In the genomic region with DNA sequence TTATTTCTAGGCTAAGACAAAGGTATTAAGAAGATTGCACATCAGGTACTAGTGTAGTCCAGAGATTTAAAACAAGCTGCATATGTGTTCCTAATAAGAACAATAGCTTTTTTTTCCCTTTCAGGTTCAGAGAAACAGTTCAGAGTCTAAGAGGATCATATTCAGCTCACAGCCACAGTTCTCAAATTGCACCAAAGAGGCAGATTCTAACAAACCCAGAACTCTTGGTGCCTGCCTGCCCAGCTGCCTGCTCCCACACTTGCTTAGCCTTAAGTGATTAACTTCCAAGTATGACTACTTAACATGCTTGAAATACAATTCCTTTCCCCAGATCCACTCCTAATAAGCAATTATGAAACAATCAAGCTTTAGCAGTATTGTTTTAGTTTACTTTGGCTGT, we compare ENCODE assay signal across 14 mouse cellular contexts.
"Had no signal": no experiment of that assay in that cellular context is flagged by ENCODE, and none has a peak within 500 bp of the region (broad histone marks: within the 10 kb centered on the region; RNA-seq: fewer than 3 reads in every experiment).

No protein-coding gene starts in this region.

- H3K4me3 ChIP-seq: limb, embryonic 10.5 days; liver, embryonic 15.5 days; midbrain, embryonic 10.5 days; myocyte; neural tube, embryonic 15.5 days had no signal

- ATAC-seq: lung, postnatal 0 days had no signal

- H3K27ac ChIP-seq: limb, embryonic 10.5 days; liver, embryonic 15.5 days; midbrain, embryonic 10.5 days; neural tube, embryonic 15.5 days; stomach, postnatal 0 days had no signal

- H3K4me1 ChIP-seq: limb, embryonic 10.5 days; midbrain, embryonic 10.5 days; neural tube, embryonic 15.5 days had no signal

- H3K9me3 ChIP-seq: limb, embryonic 10.5 days; liver, embryonic 15.5 days; midbrain, embryonic 10.5 days; neural tube, embryonic 15.5 days had no signal

- H3K27me3 ChIP-seq: liver, embryonic 15.5 days; neural tube, embryonic 15.5 days had no signal

- H3K36me3 ChIP-seq: neural tube, embryonic 15.5 days had no signal

- DNase-seq: kidney, postnatal 4 days; lung, adult 2 months; lung, postnatal 4 days; midbrain, embryonic 14.5 days; thymus, adult 18-20 months; thymus, postnatal 14 days had no signal

- H3K4me2 ChIP-seq: liver, embryonic 11.5 days; liver, embryonic 15.5 days; neural tube, embryonic 15.5 days had no signal

- H3K9ac ChIP-seq: liver, embryonic 15.5 days; neural tube, embryonic 15.5 days had no signal
